Mouse (Mus musculus): ENCODE data around the gene Cdh20. TPM values are rescaled to one million over a fixed set of nuclear protein-coding genes. Genes with fewer than 3 reads are reported as not detected.

The Cdh20 gene
- total and polyA plus RNA-seq, 3 experiments = not detected

GRCm38 (mm10) chr1:104755896-104756295, 12.4 kb upstream of the Cdh20 start:
- no peaks in the 10 kb centered on the region for H3K27me3 ChIP-seq (replicated peaks)
- dilution Hi-C loops (cut with MboI; ENCODE audit: extremely low pct_ligation_motif_present, extremely low pct_unique_long_range_greater_than_20kb, low sequenced_read_pairs) = no loop called here
- in situ Hi-C loops (cut with MboI; ENCODE audit: low pct_ligation_motif_present, low pct_unique_long_range_greater_than_20kb, low sequenced_read_pairs) = no loop called here

GRCm38 (mm10) chr1:104769250-104769607, 900 bp downstream of the Cdh20 start:
- Histone ChIP-seq H3K4me1 (ENCODE audit: control insufficient read depth in 1 of 2, insufficient read depth in 2 of 2) (no peaks in the 10 kb centered on the region), H3K36me3 (replicated peaks in 1 of 2; ENCODE audit: control insufficient read depth in 1 of 2, insufficient read depth in 1 of 2, low read length in 1 of 2) (no peaks in the 10 kb centered on the region), H3K4me3 (replicated peaks in 1 of 3; ENCODE audit: low read depth in 2 of 3, low read length in 2 of 3, poor library complexity in 1 of 3) (no peak overlapping the region), H3K79me2 (replicated peaks; ENCODE audit: control insufficient read depth, extremely low read depth, insufficient read depth, poor library complexity, severe bottlenecking) (no peaks in the 10 kb centered on the region), H3K4me2 (ENCODE audit: insufficient read depth, low read depth, poor library complexity, severe bottlenecking) (no peak overlapping the region), H3K9ac (ENCODE audit: insufficient read depth, low read depth) (no peak overlapping the region), H3K27ac (ENCODE audit: insufficient read depth, low read depth) (no peak overlapping the region), H3K9me3 (replicated peaks; ENCODE audit: low read length) (peaks cover 57% of the 10 kb centered on the region), H3K27me3 (replicated peaks) (no peaks in the 10 kb centered on the region)
- DNase-seq (ENCODE audit: extremely low read depth) = no peak
- dilution Hi-C loops (cut with MboI; ENCODE audit: extremely low pct_ligation_motif_present, extremely low pct_unique_long_range_greater_than_20kb, low sequenced_read_pairs) (no loop called here), in situ Hi-C loops (cut with MboI; ENCODE audit: low pct_ligation_motif_present, low pct_unique_long_range_greater_than_20kb, low sequenced_read_pairs) (no loop called here)
- TF ChIP-seq EP300 (IDR thresholded peaks at IDR 0.05; ENCODE audit: low read length) (no peak), MAX (IDR thresholded peaks at IDR 0.05; ENCODE audit: low read length) (no peak), IRF4 (IDR thresholded peaks at IDR 0.05; ENCODE audit: low read depth, low read length) (no peak), MEF2A (IDR thresholded peaks at IDR 0.05; ENCODE audit: borderline replicate concordance, low read depth, low read length) (no peak), E2F4 (IDR thresholded peaks at IDR 0.05; ENCODE audit: insufficient replicate concordance, low read depth, low read length) (no peak), ZNF384 (IDR thresholded peaks at IDR 0.05; ENCODE audit: low read depth, low read length) (no peak), MYC (IDR thresholded peaks at IDR 0.05; ENCODE audit: low read depth, low read length) (no peak), USF1 (IDR thresholded peaks at IDR 0.05; ENCODE audit: low read depth, low read length) (no peak)

More at GRCm38 (mm10) chr1:104755896-104756295, 12.4 kb upstream of the Cdh20 start:
- no peak for DNase-seq (ENCODE audit: extremely low read depth)
- Histone ChIP-seq H3K9me3 (replicated peaks; ENCODE audit: low read length) (peaks cover 37% of the 10 kb centered on the region), H3K4me2 (ENCODE audit: insufficient read depth, low read depth, poor library complexity, severe bottlenecking) (no peak overlapping the region), H3K79me2 (replicated peaks; ENCODE audit: control insufficient read depth, extremely low read depth, insufficient read depth, poor library complexity, severe bottlenecking) (no peaks in the 10 kb centered on the region), H3K4me3 (replicated peaks in 1 of 3; ENCODE audit: low read depth in 2 of 3, low read length in 2 of 3, poor library complexity in 1 of 3) (no peak overlapping the region), H3K4me1 (ENCODE audit: control insufficient read depth in 1 of 2, insufficient read depth in 2 of 2) (no peaks in the 10 kb centered on the region), H3K9ac (ENCODE audit: insufficient read depth, low read depth) (no peak overlapping the region), H3K27ac (ENCODE audit: insufficient read depth, low read depth) (no peak overlapping the region), H3K36me3 (replicated peaks in 1 of 2; ENCODE audit: control insufficient read depth in 1 of 2, insufficient read depth in 1 of 2, low read length in 1 of 2) (no peaks in the 10 kb centered on the region)
- TF ChIP-seq BHLHE40 (IDR thresholded peaks at IDR 0.05; ENCODE audit: low read depth, low read length) (no peak), ZC3H11A (IDR thresholded peaks at IDR 0.05; ENCODE audit: low read depth, low read length) (no peak), NRF1 (IDR thresholded peaks at IDR 0.05; ENCODE audit: low read depth, low read length) (no peak), EP300 (IDR thresholded peaks at IDR 0.05; ENCODE audit: low read length) (no peak), JUND (conservative IDR thresholded peaks at IDR 0.05; ENCODE audit: low read depth, low read length) (no peak), TCF12 (IDR thresholded peaks at IDR 0.05; ENCODE audit: low read depth, low read length) (no peak), CHD1 (IDR thresholded peaks at IDR 0.05; ENCODE audit: low read depth, low read length) (no peak), USF2 (conservative IDR thresholded peaks at IDR 0.05; ENCODE audit: low read depth, low read length) (no peak), MXI1 (IDR thresholded peaks at IDR 0.05; ENCODE audit: low read depth, low read length) (no peak)
